Mouse (Mus musculus): ENCODE measurements at regions not wholly inside any gene's neighbourhood (a gene's known extent, or its start where the extent isn't known, plus 50 kb on each side); places are given as distances from the start of the nearest gene placed in this dataset.

DNA sequence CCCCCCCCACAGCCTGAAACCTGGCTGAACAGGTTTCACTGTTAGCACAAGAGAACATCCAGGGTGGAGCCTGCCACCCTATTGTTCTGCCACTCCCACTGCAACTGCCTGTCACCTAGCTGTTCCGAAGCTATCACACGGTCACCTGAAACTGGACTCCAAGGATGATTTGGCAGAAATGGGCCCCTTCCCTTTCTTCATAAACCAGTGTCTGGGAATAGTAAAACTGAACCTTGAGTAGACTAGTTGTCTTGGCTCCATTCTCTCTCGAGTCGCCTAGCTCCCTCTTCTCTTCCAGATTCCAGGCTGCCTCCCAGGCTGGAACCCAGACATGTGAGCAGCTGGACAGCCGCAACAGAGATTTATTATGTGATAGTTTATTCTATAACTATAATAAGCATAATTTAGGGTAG is 282.9 kb upstream of the Dab2 start:
- no peak for DNase-seq (ENCODE audit: low read depth, low spot score)

- peak; percentile 4 for DNase-seq (ENCODE audit: low read depth, low spot score)
Observed at GRCm38 (mm10) chr15:6025543-6025942, 274.0 kb upstream of the Dab2 start.

DNA sequence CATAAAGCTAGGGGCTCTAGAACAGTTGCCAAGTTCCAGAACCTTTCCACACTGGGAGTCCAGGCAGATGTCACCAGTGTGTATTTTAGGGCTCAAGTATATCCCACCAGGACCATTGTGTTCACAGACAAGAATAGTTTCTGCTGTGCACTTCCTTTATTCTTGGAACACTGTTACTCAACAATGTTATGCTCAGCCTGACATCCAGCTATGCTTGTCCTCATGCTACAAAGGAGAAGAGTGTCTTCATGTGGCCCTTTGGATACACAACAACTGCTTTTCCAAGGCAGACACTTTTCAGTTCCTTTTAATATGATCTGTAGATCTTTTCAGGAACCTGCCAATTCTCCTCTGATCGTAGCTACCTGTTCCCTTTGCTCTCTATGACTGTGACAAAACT is 270.4 kb upstream of the Dab2 start:
- no peak for DNase-seq (ENCODE audit: low read depth, low spot score)

DNA sequence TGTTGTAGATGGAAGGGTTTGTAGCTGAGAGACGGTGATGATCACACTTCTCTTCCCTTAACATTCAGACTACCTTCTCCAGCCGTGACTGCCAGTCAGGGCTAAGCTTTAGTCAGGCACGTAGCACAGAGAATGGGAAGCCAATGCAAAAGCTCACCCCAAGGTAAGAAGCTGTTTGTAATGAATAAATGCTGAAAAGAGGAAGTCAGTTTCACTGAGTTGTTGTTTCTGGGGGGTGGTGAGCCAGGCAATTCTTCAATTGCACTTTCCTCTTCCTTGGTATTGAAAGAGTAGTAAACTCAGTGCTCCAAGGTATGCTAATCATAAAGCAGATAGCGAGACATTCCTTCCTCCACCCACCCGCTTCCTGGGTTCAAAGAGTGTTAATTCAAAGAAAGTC is 269.2 kb upstream of the Dab2 start:
- DNase-seq (ENCODE audit: low read depth, low spot score) = no peak

GRCm38 (mm10) chr15:6034156-6034555 is 265.4 kb upstream of the Dab2 start:
- no peak for DNase-seq (ENCODE audit: low read depth, low spot score)

DNA sequence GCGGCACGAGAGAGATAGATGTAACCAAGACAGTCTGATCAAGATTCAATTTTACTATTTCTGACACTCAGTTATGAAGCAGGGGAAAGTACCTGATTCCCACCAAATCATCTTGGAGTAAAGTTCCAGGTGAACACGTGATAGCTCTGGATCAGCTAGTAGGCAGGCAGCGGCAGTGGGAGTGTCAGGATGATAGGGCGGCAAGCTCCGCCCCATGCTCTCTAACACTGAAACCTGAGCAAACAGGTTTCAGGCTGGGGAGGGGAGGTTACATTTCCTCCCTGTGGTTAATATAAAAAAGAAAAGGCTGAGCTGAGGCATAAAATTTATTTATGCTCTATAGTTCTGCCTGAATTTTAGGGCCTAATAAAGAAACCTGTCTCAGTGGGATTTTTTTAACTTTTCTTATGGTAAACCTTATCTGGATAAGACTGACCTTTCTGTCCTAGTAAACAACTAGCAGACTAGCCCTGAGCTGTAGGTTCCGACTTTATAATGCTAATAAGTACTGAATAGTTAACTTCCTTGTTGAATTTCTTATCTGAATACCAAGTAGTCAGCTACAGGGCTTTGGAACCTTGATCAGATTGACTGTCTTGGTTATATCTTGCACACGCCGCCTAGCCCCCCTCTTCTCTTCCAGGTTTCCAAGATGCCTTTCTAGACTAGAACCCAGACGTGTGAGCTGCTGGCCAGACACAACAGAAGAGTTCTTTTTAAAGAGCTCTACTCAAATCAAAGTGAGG is 254.9 kb upstream of the Dab2 start:
- no peak for DNase-seq (ENCODE audit: low read depth, low spot score)

GRCm38 (mm10) chr15:6055703-6056102 is 243.9 kb upstream of the Dab2 start:
- no peak for DNase-seq (ENCODE audit: low read depth, low spot score)

- DNase-seq (ENCODE audit: low read depth, low spot score) = peak; percentile 7
Observed at GRCm38 (mm10) chr15:6056887-6057626, 242.5 kb upstream of the Dab2 start.

- DNase-seq (ENCODE audit: low read depth, low spot score) = no peak
Observed at GRCm38 (mm10) chr15:6059361-6059760, 240.2 kb upstream of the Dab2 start.

DNA sequence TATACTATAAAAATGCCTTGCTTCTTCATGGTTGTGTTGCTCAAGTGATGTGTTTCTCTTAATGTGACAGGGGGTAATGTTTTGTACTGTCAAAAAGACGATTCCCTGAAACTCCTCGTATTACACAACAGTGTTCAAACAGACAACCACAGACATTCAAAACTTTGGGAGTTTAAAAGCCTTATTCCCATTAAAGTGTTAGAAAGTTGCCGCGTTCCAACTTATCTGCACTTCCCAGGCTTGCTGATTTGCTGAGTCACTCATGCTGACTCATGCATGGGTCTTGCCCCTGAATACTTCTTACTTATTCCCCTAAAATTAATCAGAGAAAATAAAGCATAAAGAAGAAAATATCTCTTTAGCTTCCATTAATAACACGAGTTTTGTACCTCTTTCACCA is 239.8 kb upstream of the Dab2 start:
- DNase-seq (ENCODE audit: low read depth, low spot score) = no peak

GRCm38 (mm10) chr15:6060649-6061048 is 238.9 kb upstream of the Dab2 start:
- no peak for DNase-seq (ENCODE audit: low read depth, low spot score)

DNA sequence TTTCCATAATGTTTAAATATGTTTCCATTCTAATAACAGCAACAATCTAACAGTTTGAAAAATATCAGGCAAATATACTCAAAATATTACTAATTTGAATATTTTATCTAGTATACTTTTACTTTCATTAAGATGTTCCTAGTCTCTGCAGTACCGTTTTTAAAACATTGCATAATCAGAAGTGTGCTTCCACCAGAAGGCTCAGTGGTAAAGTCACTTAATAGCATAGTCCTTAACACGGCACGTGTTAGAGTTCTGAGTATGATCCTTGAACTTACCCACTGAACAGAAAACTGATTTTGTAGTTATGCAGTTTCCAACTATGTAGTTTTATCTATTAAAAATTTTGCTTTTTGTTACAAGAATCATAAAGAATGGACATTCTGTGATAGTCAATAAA is 234.5 kb upstream of the Dab2 start:
- no peak for DNase-seq (ENCODE audit: low read depth, low spot score)

GRCm38 (mm10) chr15:6067380-6067779 is 232.2 kb upstream of the Dab2 start:
- DNase-seq (ENCODE audit: low read depth, low spot score) = no peak

- DNase-seq (ENCODE audit: low read depth, low spot score) = no peak
Observed at GRCm38 (mm10) chr15:6068371-6068770, 231.2 kb upstream of the Dab2 start.

DNA sequence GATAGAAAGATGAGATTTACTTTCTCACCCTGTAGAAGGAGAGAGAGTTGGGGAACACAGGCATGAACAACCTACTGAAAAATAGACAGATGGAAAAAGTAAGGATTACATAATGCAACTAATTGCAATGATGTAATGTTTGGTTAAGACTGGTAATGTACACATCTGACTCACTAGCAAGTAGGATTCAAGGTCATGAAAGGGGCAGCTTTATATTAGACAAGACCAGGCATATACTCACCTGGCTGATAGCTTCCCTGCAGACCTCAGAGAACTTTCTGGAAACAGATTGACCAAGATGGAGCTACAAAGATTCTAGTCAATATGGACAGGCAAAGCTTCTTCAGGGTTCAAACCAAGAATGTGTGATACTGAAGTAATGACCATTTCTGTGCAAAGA is 227.7 kb upstream of the Dab2 start:
- DNase-seq (ENCODE audit: low read depth, low spot score) = no peak

- no peak for DNase-seq (ENCODE audit: low read depth, low spot score)
Observed at GRCm38 (mm10) chr15:6072920-6073319, 226.7 kb upstream of the Dab2 start.

DNA sequence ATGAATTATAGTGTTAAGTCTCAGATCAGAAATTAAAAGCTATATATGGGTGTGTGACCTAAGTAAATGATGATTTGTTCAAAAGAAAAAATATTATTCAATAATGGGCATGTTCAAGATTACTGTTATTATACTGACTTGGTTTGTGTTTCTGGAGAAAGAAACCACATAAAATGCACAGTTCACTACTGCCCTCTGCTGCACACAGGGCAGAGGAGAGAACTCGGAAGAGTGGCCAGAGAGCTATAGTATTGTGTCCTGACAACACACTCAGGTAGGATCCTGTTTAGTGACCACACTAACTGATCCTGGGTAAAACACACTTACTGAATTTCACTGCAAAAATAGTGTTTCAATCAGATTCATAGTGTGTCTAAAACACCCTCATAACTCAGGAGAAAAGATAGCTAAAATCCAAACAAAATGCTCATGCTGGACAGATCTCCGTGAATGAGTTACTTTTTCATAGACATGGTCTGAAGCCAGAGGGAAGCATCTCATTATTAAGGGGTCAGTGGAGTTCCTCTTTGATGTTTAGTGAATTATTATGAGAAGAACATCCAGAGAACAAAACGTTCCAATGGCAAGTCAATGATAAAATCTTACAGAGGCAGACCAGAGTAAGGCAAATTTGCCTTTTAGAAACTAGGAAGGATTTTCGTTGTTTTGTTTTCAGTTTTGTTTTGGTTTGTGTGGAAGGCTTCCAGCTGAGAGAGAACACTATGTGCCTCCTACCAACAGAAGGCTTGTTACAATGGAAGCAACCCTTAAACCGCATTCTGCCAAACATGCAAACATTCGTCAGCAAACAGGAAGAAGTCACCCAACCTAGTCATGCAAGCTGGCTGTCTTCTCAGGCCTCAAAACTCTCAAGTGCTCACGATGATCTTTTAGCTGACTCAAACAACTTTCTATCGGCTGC is 218.6 kb upstream of the Dab2 start:
- DNase-seq (ENCODE audit: low read depth, low spot score) = peak; percentile 30

DNA sequence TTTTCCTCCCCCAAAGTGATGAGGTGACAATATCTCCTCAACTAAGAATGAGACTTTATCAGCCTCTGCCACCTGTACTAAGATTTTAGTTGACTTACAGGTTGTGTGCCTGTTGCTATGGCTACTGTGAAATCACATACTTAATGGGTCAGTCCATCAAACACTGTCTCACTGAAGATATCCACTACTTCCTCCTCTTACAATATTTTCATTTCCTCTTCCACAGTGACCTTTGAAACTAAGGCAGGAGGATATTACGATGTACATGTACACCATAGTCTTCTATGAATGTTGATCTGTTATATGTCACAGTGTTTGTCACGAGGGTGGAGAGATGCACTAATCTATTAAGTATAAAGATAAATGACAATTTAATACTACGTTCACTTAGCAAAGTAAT is 212.4 kb upstream of the Dab2 start:
- no peak for DNase-seq (ENCODE audit: low read depth, low spot score)

DNA sequence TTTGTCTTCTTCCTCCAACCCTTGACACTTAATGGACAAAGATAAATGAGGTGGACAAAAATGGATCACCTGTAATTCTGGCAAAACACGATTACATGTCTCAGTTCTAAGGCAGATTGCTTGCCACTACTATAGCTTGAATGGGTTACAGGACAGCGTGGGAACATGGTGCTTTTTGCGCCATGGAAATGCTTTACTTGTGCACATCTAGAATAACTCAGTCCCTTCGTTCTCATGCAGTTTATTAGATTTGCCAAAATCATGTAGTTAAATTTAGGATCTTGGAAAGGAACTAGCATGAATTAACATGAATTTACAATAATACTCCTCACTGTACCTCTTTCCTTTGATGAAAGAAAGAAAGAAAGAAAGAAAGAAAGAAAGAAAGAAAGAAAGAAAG is 211.1 kb upstream of the Dab2 start:
- DNase-seq (ENCODE audit: low read depth, low spot score) = no peak

GRCm38 (mm10) chr15:6129697-6130096 is 169.9 kb upstream of the Dab2 start:
- no peak for DNase-seq (ENCODE audit: low read depth, low spot score)

DNA sequence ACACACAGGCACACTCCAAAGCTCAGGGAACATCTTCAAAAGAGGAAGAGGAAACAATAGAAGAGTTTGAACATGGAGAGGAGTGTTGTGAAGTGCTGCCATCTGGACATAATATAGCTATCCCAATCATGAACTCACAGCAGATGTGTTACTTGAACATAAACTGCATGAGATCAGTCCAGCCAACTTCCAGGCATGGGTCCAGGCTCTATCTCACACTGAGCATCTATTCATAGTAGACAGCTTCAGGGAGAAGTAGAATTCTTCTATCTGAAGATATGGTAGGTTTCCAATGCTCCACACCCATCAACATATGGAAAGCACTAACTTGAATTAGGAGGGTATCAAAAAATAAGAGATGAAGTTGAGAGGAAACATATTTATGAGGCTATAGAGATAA is 167.4 kb upstream of the Dab2 start:
- DNase-seq (ENCODE audit: low read depth, low spot score) = no peak

DNA sequence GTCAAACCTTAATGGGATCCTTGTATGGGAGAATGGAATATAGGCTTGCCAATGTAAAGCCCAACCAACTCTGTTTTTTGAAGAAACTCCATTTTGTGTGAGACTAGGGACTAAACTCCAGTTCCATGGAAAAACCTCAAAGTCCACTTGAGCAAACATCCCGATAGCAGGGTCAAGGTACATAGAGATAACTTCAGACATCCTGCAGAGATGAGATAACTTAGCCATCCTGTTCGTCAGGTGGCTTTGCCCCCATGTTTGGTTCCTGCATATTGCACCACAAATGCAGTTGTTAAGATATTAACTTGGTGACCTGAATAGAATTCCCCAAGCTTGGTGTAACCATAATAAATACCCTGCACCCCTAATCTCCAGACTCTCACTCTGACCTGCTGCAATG is 154.5 kb upstream of the Dab2 start:
- DNase-seq (ENCODE audit: low read depth, low spot score) = no peak

All from embryo, embryonic 11.5 days (tissue).